Mouse (Mus musculus) forebrain, embryonic 13.5 days (tissue): ENCODE measurements at regions not wholly inside any gene's neighbourhood (a gene's known extent, or its start where the extent isn't known, plus 50 kb on each side); places are given as distances from the start of the nearest gene placed in this dataset.
"Not testable (repeated sequence)": the region's sequence is repeated elsewhere in the genome, so short reads cannot be mapped to it uniquely, and the experiment has no call there.

ENCODE experiments used
- ATAC-seq: fragments of 200-750 bp; cut with Nextera tagmentation; 2 replicates; pipeline ENCODE4 v1.8.0; 2017
- H3K27ac ChIP-seq: fragments of 300-500 bp; sonication (generic); 2 replicates; pipeline ENCODE4 v1.5.1; 2015; ENCODE audit warnings: inconsistent platforms, mild to moderate bottlenecking, moderate library complexity
- H3K27me3 ChIP-seq: fragments of 300-500 bp; sonication (generic); 2 replicates; pipeline ENCODE4 v1.6.1; 2015; ENCODE audit warnings: mild to moderate bottlenecking, inconsistent platforms
- H3K36me3 ChIP-seq: fragments of 300-500 bp; sonication (generic); 2 replicates; pipeline ENCODE4 v1.6.1; 2015; ENCODE audit warnings: mild to moderate bottlenecking, inconsistent platforms; ENCODE audit not compliant: poor library complexity, severe bottlenecking
- H3K4me1 ChIP-seq: fragments of 300-500 bp; sonication (generic); 2 replicates; pipeline ENCODE4 v1.6.1; 2015; ENCODE audit warnings: inconsistent platforms
- H3K4me2 ChIP-seq: fragments of 300-500 bp; sonication (generic); 2 replicates; pipeline ENCODE4 v1.6.1; 2015; ENCODE audit warnings: inconsistent platforms, mild to moderate bottlenecking, moderate library complexity
- H3K4me3 ChIP-seq: fragments of 300-500 bp; sonication (generic); 2 replicates; pipeline ENCODE4 v1.5.1; 2015; ENCODE audit warnings: mild to moderate bottlenecking, inconsistent platforms
- H3K9ac ChIP-seq: fragments of 300-500 bp; sonication (generic); 2 replicates; pipeline ENCODE4 v1.6.1; 2015; ENCODE audit warnings: mild to moderate bottlenecking, inconsistent platforms
- H3K9me3 ChIP-seq: fragments of 300-500 bp; sonication (generic); replicated peaks from 2 replicates; pipeline ENCODE4 v1.6.1; 2016; ENCODE audit warnings: inconsistent platforms
- WGBS: fragments of 180-500 bp; shearing (Covaris S2); methylation state at CpG from one replicate; pipeline ENCODE4 v1.1.7; 2015; 5-methylcytosine and 5-hydroxymethylcytosine counted together

GRCm38 (mm10) chr2:17932932-17933790 lies 63.6 kb downstream of the H2al2a start:
- Histone ChIP-seq H3K27me3 (no peaks in the 10 kb centered on the region), H3K9ac (peak overlapping the region; percentile 55)
- 4% methylated on average over 15 of the region's 15 CpGs for WGBS

GRCm38 (mm10) chr2:17932426-17932931 lies 64.3 kb downstream of the H2al2a start:
- Histone ChIP-seq H3K27ac (peak overlapping the region; percentile 57), H3K4me1 (peaks cover 21% of the 10 kb centered on the region), H3K4me3 (peak overlapping the region; percentile 22), H3K9me3 (no peaks in the 10 kb centered on the region; the same call in 1 of the 2 replicates), H3K4me2 (peak overlapping the region; percentile 58), H3K36me3 (no peaks in the 10 kb centered on the region), H3K27me3 (no peaks in the 10 kb centered on the region), H3K9ac (peak overlapping the region; percentile 55)
- 3% methylated on average over 16 of the region's 16 CpGs for WGBS
- peak; percentile 85 for ATAC-seq

More at GRCm38 (mm10) chr2:17932932-17933790, 63.6 kb downstream of the H2al2a start:
- Histone ChIP-seq H3K4me1 (peaks cover 21% of the 10 kb centered on the region), H3K27ac (peak overlapping the region; percentile 57), H3K4me2 (peak overlapping the region; percentile 58), H3K4me3 (peak overlapping the region; percentile 22), H3K9me3 (no peaks in the 10 kb centered on the region; the same call in 1 of the 2 replicates), H3K36me3 (no peaks in the 10 kb centered on the region)
- peak; percentile 76 for ATAC-seq

GRCm38 (mm10) chr2:17931881-17932280 lies 64.9 kb downstream of the H2al2a start:
- H3K27ac ChIP-seq = no peak overlapping the region
- no peak overlapping the region for H3K9ac ChIP-seq
- 89% methylated on average over 5 of the region's 5 CpGs for WGBS
- H3K4me3 ChIP-seq = no peak overlapping the region
- no peaks in the 10 kb centered on the region for H3K36me3 ChIP-seq
- no peaks in the 10 kb centered on the region for H3K27me3 ChIP-seq
- peaks cover 21% of the 10 kb centered on the region for H3K4me1 ChIP-seq
- no peaks in the 10 kb centered on the region; the same call in 1 of the 2 replicates for H3K9me3 ChIP-seq
- no peak for ATAC-seq
- H3K4me2 ChIP-seq = peak overlapping the region; percentile 58; the same call in 1 of the 2 replicates

- Histone ChIP-seq H3K36me3 (no peaks in the 10 kb centered on the region), H3K27me3 (no peaks in the 10 kb centered on the region), H3K27ac (no peak overlapping the region), H3K4me2 (no peak overlapping the region), H3K4me1 (peaks cover 5% of the 10 kb centered on the region; the same call in 1 of the 2 replicates), H3K4me3 (no peak overlapping the region), H3K9ac (no peak overlapping the region), H3K9me3 (no peaks in the 10 kb centered on the region)
- ATAC-seq = no peak
- WGBS = 93% methylated on average over 1 of the region's 1 CpGs
Observed at GRCm38 (mm10) chr2:17918861-17919648, 77.7 kb downstream of the H2al2a start.

- Histone ChIP-seq H3K4me3 (no peak overlapping the region), H3K9ac (no peak overlapping the region), H3K36me3 (no peaks in the 10 kb centered on the region), H3K27me3 (no peaks in the 10 kb centered on the region), H3K4me1 (peaks cover 5% of the 10 kb centered on the region; the same call in 1 of the 2 replicates), H3K4me2 (no peak overlapping the region), H3K27ac (no peak overlapping the region), H3K9me3 (no peaks in the 10 kb centered on the region)
- WGBS = 32% methylated on average over 8 of the region's 8 CpGs
- ATAC-seq = no peak
Observed at GRCm38 (mm10) chr2:17917238-17917946, 79.4 kb downstream of the H2al2a start.

GRCm38 (mm10) chr2:17902616-17903015 lies 94.1 kb downstream of the H2al2a start:
- no peak overlapping the region for H3K9ac ChIP-seq
- H3K4me2 ChIP-seq = no peak overlapping the region
- H3K9me3 ChIP-seq = no peaks in the 10 kb centered on the region
- H3K36me3 ChIP-seq = no peaks in the 10 kb centered on the region
- no peaks in the 10 kb centered on the region for H3K27me3 ChIP-seq
- 95% methylated on average over 1 of the region's 1 CpGs for WGBS
- ATAC-seq = no peak
- no peak overlapping the region for H3K4me3 ChIP-seq
- no peak overlapping the region for H3K27ac ChIP-seq
- no peaks in the 10 kb centered on the region for H3K4me1 ChIP-seq

- Histone ChIP-seq H3K4me1 (no peaks in the 10 kb centered on the region), H3K27me3 (no peaks in the 10 kb centered on the region), H3K4me2 (no peak overlapping the region), H3K36me3 (no peaks in the 10 kb centered on the region), H3K9me3 (no peaks in the 10 kb centered on the region), H3K27ac (no peak overlapping the region), H3K9ac (no peak overlapping the region), H3K4me3 (no peak overlapping the region)
- no peak for ATAC-seq
- 53% methylated on average over 7 of the region's 8 CpGs for WGBS
Observed at GRCm38 (mm10) chr2:17900202-17900601, 96.6 kb downstream of the H2al2a start.

GRCm38 (mm10) chr2:17898780-17899179 lies 98.0 kb downstream of the H2al2a start:
- no peak overlapping the region for H3K27ac ChIP-seq
- H3K9me3 ChIP-seq = no peaks in the 10 kb centered on the region
- 34% methylated on average over 3 of the region's 3 CpGs for WGBS
- ATAC-seq = no peak
- no peaks in the 10 kb centered on the region for H3K27me3 ChIP-seq
- H3K4me3 ChIP-seq = no peak overlapping the region
- no peaks in the 10 kb centered on the region for H3K36me3 ChIP-seq
- no peaks in the 10 kb centered on the region for H3K4me1 ChIP-seq
- H3K9ac ChIP-seq = no peak overlapping the region
- H3K4me2 ChIP-seq = no peak overlapping the region

GRCm38 (mm10) chr2:17896036-17896435 lies 100.7 kb downstream of the H2al2a start:
- no peak for ATAC-seq
- Histone ChIP-seq H3K4me1 (no peaks in the 10 kb centered on the region), H3K9ac (no peak overlapping the region), H3K36me3 (no peaks in the 10 kb centered on the region), H3K4me3 (no peak overlapping the region), H3K9me3 (no peaks in the 10 kb centered on the region), H3K27me3 (no peaks in the 10 kb centered on the region), H3K27ac (no peak overlapping the region), H3K4me2 (no peak overlapping the region)
- WGBS = 100% methylated on average over 2 of the region's 2 CpGs

- H3K9ac ChIP-seq, H3K27me3 ChIP-seq, H3K4me1 ChIP-seq, H3K27ac ChIP-seq, H3K4me3 ChIP-seq, H3K9me3 ChIP-seq, H3K4me2 ChIP-seq, ATAC-seq, H3K36me3 ChIP-seq: not testable (repeated sequence)
- 94% methylated on average over 7 of the region's 7 CpGs for WGBS
Observed at GRCm38 (mm10) chr2:17892661-17893060, 104.1 kb downstream of the H2al2a start.

- H3K27ac ChIP-seq = no peak overlapping the region
- H3K4me1 ChIP-seq = 0 out of 2 replicates have a peak, but pooled peaks cover 5% of the 10 kb centered on the region
- WGBS = 29% methylated on average over 3 of the region's 3 CpGs
- no peak overlapping the region for H3K4me2 ChIP-seq
- H3K9ac ChIP-seq = no peak overlapping the region
- no peak overlapping the region for H3K4me3 ChIP-seq
- no peak for ATAC-seq
- no peaks in the 10 kb centered on the region for H3K9me3 ChIP-seq
- H3K36me3 ChIP-seq = no peaks in the 10 kb centered on the region
- no peaks in the 10 kb centered on the region for H3K27me3 ChIP-seq
Observed at GRCm38 (mm10) chr2:17887699-17888098, 109.1 kb downstream of the H2al2a start.
